Mouse (Mus musculus): ENCODE data around the gene Tef.

The Tef gene

DNA sequence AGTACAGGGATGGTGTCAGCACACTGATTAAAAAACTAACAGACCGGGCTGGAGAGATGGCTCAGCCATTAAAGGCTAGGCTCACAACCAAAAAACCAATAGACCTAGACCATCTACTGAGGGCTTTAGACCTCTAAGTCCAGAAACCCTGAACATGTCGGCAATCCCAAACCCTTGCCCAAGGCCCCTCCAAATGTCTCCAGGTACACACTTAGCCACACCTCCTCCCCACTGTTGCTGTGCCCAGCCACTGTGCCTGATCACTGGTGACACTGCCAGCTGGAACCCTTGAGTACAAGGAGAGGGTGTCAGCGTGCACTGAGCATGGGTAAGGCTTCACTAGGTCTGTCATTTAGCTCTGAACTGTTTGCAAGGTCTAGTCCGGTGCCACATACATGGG is 3.8 kb upstream of the Tef start:
- DNase-seq (ENCODE audit: low spot score in 2 of 2): no peak

- no peak for DNase-seq (ENCODE audit: low spot score in 2 of 2)
Observed at GRCm38 (mm10) chr15:81800391-81800790, 1.8 kb upstream of the Tef start.

DNA sequence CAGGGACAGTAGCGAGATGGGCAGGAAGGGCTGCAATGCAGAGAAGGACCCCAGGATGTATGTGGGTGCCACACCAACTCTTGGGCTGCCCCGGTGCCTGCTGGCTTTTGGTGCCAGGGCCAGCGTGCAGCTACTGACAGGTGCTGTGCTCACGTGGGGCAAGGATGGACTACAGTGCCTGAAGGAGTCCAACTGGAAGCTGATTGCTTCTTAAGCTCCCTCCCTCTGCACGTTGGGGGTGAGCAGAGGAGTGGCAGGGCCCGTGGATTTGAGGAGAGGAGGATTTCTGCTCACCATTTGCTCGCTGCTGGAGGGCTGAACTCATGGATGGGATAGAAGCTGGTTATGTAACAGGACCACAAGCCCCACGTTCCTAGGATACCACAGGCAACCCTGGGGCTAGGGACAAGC is 725 bp downstream of the Tef start:
- peak in 1 of 2 experiments; percentile 64 for DNase-seq (ENCODE audit: low spot score in 2 of 2)

- no peak for DNase-seq (ENCODE audit: low spot score in 2 of 2)
Observed at GRCm38 (mm10) chr15:81803425-81803951, 1.3 kb downstream of the Tef start.

- no peak for DNase-seq (ENCODE audit: low spot score in 2 of 2)
Observed at GRCm38 (mm10) chr15:81804172-81804571, 2.0 kb downstream of the Tef start.

- no peak for DNase-seq (ENCODE audit: low spot score in 2 of 2)
Observed at GRCm38 (mm10) chr15:81804883-81805282, 2.7 kb downstream of the Tef start.

DNA sequence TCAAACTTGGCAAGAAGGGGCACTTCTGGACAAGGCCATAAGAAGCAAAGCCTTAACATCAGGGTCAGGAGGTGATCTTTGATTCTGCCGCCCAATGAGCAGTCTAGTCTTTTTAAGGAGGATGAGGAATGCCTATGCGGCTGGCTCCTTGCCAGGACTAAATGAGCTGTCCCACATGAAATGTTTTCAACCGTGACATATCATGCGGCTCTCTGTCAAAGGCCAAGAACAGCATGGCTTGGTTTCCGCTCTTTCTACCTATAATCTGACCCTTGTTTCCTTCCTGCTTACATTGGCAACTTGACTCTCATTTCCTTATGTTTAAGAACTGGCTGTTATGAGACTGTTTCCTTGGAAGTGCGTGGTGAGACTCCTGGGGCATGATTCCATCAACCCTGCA is 3.4 kb downstream of the Tef start:
- DNase-seq (ENCODE audit: low spot score in 2 of 2): no peak

DNA sequence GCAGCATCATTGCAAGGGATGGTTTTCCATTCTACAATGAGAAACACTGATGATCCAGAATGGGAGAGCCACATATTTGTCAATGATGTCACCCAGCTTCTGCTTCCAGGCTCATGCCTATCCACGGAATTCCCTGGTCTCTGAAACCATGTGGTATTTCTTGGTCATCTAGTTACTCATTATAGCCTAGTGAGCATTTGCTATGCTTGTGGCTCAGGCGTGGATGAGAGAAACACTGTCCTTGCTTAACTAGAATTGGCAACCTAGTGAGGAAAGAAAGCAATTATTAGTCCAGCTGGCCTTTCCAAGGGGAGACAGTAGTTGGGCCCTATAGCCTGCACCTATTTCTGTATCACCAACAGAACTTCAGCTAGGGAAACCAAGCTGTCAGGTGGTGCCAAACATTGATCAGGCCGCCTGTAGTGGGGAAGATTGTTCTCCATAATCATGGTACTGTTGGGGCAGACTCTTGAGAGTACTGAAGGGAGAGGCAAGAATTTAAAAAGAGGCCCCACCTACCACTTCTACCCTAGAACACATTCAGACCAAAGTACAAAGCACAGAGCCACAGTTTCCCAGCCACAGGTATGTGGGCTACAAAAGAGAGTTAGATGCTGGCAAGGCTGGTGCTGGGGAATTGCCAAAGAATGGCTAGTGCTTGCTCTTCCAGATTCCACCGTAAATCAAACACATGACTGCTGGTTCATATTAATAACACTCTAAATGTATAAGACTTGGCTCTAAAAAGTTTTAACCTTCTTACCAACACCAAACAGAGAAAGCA is 4.6 kb downstream of the Tef start:
- no peak for DNase-seq (ENCODE audit: low spot score in 2 of 2)

DNA sequence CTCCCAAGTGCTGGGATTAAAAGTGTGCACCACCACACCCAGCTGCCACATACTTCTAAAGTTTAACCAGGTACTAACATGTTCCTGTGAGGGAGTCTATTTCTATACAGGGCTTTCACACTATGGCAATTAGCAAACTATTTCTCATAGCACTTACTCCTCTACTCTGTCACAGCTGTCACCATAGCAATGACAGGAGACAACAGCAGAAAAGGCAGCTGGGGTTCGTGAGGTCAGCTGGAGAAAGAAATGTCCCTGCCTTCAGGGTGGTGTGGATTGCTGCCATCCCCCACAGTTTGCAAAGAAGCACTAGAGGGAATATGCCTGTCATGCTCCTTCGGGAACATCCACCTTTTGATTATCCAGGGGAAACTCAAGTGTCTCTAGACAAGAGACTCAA is 6.6 kb downstream of the Tef start:
- no peak for DNase-seq (ENCODE audit: low spot score in 2 of 2)

- no peak for DNase-seq (ENCODE audit: low spot score in 2 of 2)
Observed at GRCm38 (mm10) chr15:81809550-81809949, 7.3 kb downstream of the Tef start.

DNA sequence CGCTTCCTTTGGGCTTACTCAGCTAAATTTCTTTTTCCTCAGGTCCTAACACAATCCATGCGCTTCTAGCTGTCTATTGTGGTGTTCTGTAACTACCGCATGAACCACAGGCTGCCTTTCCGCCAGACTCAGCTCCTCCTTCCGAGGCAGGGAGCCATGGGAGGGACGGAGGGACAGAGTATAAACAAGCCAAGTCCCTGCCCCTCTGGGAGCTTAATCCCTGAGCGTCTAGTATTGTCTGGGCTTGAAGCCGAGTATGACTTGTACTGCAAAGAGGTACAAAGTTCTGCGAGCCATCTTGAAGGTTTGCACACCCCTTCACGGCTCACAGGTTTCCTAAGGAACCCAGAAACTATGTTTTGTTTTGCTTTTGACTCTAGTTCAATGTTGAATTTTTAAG is 7.9 kb downstream of the Tef start:
- peak; percentile 90 to 91 for DNase-seq (ENCODE audit: low spot score in 2 of 2)

DNA sequence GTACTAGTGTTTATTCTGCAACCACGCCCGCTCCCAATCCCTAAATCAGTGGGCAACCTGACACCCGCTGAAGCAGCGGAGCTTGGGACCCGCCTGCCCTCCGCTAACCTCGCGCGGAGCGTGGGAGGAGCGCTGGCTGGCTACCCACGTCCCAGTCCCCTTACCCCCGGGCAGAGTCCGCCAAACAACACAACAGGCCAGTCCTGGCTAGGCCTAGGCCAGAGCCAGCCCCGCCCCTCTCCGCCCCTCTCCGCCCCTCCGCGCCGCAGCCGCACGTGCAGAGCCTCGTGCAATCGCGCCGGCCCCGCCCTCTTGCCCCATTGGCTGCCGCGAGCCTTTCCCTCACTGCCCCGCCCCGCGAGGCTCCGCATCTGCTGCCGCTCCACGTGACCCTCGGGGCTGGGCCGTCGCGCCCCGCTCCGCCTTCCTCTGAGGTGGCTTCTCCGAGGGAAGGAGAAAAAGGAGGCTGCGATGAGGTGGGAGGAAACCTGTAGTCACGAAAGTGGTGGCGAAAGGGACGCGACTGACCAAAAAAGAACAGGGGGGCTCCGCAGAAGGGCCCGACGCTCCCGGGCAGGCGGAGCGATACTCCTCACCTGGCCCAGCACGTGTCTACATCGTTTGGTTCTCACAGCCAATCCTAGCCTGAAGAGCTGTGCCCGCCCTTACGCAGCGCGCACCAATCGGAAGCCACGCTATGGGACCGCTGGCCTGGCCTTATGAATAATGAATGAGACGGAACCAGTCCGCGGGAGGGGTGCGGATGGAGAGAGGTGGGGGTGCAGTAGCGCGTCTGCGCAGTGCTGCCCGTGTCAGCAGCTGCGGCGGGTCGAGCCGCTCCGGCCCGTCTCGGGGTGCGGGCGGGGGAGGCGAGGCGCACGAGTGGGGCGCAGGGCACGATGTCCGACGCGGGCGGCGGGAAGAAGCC is 8.7 kb downstream of the Tef start:
- peak; percentile 99 to 100 for DNase-seq (ENCODE audit: low spot score in 2 of 2)

DNA sequence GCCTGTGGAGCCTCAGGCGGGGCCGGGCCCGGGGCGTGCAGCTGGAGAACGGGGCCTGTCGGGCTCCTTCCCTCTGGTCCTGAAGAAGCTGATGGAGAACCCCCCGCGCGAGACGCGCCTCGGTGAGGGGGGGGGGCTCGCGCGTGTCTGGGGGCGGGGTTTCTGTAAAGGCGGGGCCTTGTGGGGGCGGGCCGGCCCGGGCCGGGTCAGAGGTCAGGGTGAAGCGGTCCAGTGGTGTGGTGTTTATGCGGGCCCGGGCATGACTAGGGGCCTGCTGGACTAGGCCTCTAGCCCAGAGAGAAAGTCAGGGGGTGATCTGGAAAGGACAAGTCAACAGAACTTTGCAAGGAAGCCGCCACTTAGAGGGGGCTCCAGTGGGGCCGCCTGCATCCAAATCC is 9.4 kb downstream of the Tef start:
- no peak for DNase-seq (ENCODE audit: low spot score in 2 of 2)

- peak in 1 of 2 experiments; percentile 53 for DNase-seq (ENCODE audit: low spot score in 2 of 2)
Observed at GRCm38 (mm10) chr15:81812287-81812686, 10.1 kb downstream of the Tef start.

- DNase-seq (ENCODE audit: low spot score in 2 of 2): no peak
Observed at GRCm38 (mm10) chr15:81812696-81813631, 10.7 kb downstream of the Tef start.

- DNase-seq (ENCODE audit: low spot score in 2 of 2): no peak
Observed at GRCm38 (mm10) chr15:81813986-81814705, 11.9 kb downstream of the Tef start.

GRCm38 (mm10) chr15:81814716-81815370 is 12.6 kb downstream of the Tef start:
- DNase-seq (ENCODE audit: low spot score in 2 of 2): peak in 1 of 2 experiments; percentile 46

DNA sequence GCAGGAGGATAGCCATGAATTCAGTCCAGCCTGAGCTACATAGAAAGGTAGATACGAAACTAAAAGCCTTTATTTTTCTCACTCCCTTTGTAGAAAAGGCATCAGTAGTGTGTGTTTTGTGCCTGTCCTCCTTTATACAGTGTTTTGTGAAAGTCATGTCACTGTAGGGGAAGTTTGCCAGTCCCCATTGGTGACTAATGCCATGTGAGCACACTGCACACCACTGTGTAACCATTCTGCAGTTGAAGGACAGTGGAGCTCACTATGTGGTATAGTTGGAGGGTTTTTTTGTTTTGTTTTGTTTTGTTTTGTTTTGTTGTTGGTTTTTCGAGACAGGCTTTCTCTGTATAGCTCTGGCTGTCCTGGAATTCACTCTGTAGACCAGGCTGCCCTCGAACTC is 16.2 kb downstream of the Tef start:
- no peak for DNase-seq (ENCODE audit: low spot score in 2 of 2)

GRCm38 (mm10) chr15:81822631-81823030 is 20.4 kb downstream of the Tef start:
- DNase-seq (ENCODE audit: low spot score in 2 of 2): no peak

DNA sequence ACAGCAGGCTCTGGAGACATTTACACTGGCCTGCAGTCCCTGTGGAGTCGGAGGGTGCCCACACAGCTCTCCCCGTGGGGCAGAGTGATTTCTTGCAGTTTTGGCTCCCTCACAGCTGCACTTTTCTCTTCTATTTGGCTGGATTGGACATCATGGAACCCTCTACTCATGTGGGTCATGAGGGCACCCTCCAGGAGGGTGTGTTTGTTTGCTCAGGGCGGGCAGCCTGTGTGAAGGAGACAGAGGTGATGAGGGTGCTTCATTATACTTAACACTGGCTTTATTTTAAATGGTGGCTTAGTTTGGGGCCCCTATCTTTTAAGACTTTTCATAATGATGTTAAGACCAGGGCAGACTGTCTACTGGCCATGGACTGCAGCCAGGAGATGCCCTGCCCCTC is 22.6 kb downstream of the Tef start:
- no peak for DNase-seq (ENCODE audit: low spot score in 2 of 2)

Data from right cerebral cortex, postnatal 10 days (tissue).